Mouse (Mus musculus) retina, adult 2 months (tissue): ENCODE data around the gene Gm14525.
"Not testable (repeated sequence)": the region's sequence is repeated elsewhere in the genome, so short reads cannot be mapped to it uniquely, and the experiment has no call there.

Experiments used
- DNase-seq: peaks from one replicate; pipeline ENCODE4 v3.0.0-alpha.2; 2012; ENCODE audit warnings: low read depth, low spot score

Gm14525 gene

DNA sequence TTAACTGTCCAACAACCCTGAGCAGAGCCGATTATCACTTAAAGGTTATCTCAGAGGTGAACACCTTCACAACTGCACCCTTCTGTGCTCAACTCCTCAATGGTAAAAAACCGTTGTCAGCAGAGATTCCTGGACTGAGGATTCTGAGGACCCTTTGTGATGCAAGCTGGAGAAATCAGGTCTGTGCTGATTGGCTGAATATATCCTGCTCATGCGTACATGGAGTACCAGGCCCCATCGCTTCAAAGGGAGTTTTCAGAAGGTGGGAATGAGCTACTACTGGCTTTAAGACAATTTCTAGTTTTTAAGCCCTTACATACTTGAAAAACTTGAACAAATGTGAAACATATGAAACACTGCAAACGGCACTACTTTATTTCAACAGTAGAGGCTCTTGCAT is at the start of gene Gm14525:
Gene Gm14525 (minus strand): TSS at position 101 of the 400 bp plus-strand sequence.
- DNase-seq, result not testable (repeated sequence)
